Mouse (Mus musculus) layer of hippocampus, postnatal 14 days (tissue): ENCODE results near the gene Gm10234. TPM values are rescaled to one million over a fixed set of nuclear protein-coding genes. Genes with fewer than 3 reads are reported as not detected.

Experiments used
- DNase-seq, 2 experiments: peaks; one replicate each; pipeline ENCODE4 v3.0.0; 2021 to 2022; ENCODE audit warnings: low spot score in 2 of 2, mixed read lengths in 1 of 2
- long read RNA-seq, 2 experiments: library from polyadenylated mRNA; stranded (forward); transcript quantifications; one replicate each; pipeline ENCODE4 v2.0.0; 2021
- total RNA-seq, 2 experiments: library from RNA; stranded (reverse); gene quantifications; 2 replicates each; pipeline ENCODE4 v1.2.3; 2021

The Gm10234 gene
- not detected for total RNA-seq
- long read RNA-seq, experiment 1, result 0 reads
- long read RNA-seq, experiment 2, result 0 reads

DNA sequence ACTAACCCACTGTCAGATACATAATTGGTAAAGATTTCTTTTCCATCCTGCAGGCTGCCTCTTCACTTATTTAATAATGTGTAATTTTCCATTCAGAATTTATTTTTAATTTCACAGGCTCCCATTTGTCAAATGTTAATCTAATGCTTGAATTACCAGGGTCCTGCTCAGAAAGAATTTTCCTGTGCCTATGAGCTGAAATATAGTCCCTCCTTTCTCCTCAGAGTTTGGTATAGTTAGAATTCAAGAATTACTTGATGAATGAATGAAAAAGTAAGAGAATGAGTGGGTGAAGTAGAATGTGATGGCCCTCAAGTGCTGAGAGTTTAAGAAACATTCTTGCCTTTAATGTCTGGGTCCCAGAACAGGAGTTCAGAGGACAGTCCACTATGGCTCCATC, at the start of gene Gm10234:
Gm10234 (plus strand) TSS at position 301 of the 400 bp plus-strand sequence.
- no peak for DNase-seq

DNA sequence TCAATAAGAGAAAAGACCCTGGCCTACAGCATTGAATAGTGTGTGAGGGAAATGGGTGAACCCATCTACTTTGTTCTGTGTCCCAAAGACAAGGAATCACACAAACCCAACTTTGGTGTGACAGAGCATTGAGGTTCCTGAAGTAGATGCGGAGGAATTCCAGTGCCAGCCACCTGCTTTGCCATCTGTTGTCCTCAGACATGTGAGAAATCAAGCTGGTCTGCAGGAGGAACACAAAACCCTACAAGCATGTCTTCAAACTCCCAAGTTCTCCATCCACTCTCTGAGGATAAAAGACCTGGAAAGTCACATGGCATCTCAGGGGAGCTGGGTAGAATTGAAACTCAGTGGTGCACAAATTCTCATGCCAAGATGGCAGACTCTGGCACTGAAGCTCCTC, 44.3 kb upstream of the Gm10234 start:
- no peak for DNase-seq

DNA sequence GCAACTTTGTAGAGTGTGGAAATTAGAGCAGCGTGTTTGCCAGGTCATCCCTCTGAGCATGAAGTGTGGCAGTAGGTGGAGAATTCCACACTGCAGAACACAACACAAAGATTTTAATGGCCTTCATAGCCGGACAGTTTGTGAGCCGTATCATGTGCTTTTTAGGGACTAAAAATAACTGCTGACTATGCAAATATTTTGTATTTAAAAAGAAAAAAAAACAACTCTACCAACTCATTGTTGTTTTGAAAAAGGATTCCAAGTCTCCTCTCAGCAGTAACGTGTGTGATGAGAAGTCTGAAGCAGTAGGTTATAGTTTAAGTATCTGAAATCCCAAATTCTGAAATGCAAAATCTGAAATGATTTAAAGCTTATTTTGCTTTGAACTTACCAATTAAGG, 25.9 kb upstream of the Gm10234 start:
- DNase-seq, result no peak

DNA sequence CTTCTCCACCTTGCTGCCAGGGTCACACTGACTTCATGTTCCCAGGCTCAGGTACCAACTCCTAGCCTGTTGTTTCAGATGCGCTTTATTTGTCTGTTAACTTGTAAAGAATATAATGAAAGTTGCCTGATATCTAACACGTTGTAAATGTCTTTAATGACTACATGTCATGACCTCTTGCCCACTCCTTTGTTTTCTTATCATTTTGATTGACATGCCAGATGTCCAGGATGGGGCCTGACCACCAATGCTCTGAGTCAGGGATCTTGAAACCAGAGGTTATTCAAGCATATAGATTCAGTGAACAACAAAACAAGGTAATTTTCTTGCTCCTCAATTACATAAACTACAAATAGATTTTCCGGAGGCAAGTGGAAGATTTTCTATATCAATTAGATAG, 23.5 kb upstream of the Gm10234 start:
- no peak for DNase-seq

DNA sequence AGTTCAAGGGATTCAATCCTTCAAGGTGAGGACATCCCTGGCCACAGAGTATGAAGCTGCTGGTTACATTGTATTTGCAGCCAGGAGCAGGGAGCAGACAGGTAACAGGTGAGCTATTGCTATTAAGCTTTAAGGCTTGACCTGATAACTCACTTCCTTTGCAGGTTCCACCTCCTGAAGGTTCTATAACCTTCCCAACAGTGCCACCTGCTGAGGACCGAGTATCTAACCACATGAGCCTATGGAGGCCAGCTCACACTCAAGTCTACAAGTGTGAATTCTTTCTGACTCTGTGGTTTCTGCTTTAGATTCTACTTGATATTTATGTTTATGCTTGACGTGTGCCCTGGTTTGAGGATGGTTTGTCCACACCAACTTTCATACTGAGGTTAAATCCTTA, 21.3 kb upstream of the Gm10234 start:
- DNase-seq, result no peak

DNA sequence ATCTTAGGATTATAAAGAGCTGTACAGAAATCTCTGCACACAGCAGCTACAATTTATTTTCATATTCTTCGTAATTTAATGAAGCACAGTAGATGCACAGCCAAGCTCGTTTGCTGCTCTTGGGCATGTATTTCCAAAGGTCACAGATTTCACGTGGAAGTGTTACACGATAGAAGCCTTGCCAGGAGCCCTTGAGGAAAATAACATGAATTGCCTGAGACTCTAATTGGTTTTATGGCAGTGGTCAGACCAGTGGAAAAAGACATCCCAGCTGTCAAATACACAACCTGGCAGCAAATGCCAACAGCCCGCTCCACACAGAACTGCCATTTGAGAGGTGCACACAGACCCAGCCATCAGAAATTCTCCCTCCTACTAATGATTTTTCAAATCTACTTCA, 9.3 kb downstream of the Gm10234 start:
- no peak for DNase-seq

DNA sequence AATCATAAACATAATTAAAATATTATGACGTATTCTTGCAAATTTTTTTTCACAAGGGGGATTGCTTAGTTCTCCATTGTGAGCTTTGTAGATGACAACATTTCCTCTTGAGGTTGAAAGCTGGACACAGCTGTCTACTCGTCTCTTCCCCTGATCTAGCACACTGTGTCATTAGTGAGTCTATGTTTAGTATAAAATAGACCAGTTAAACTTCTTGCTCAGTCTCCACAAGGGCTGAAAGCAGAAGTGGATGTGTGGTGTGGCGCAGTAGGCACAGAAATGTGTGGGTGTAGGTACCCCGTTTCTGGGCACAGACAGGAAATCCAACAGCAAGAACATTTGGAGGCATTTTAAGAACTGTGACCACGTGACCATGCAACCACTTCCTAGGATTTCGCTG, 12.9 kb downstream of the Gm10234 start:
- DNase-seq, result peak in 1 of 2 experiments; percentile 14

DNA sequence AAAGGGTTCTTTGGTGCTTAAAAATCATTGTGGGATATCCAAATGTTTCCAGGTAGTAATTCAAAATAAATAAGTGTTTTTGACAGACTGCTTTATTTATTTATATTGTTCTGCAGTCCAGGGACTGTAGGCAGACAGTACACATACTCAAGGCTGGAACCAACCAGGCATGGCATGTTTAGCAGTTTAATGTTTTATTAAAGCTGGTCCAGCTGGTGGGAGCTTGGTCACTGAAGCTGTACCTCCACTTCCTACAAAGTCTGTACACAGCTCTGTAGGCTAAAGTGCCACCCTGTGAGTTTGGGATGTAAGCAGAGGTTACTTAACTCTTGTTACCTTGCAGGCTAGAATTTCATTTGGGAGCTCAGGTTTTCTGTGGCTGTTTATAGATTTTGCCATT, 27.5 kb downstream of the Gm10234 start:
- no peak for DNase-seq

DNA sequence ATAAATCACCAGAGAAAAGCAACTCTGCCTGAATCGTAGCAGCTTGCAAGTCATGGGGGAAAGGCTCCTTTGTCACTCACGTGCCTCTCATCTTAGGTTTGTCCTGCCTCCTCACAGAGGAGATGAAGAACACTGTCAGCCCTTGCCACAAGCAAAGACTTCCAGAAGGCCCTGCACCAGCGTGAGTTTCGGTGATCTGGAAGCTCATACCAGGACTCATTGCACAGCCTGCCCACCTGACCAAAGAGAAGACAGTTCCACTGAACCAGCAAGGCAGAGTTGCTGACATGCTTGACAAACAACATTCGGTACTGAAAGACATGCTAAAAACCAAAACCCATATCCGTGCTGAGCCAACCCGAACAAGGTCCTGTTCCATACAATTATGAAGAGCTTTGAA, 31.1 kb downstream of the Gm10234 start:
- DNase-seq, result no peak

DNA sequence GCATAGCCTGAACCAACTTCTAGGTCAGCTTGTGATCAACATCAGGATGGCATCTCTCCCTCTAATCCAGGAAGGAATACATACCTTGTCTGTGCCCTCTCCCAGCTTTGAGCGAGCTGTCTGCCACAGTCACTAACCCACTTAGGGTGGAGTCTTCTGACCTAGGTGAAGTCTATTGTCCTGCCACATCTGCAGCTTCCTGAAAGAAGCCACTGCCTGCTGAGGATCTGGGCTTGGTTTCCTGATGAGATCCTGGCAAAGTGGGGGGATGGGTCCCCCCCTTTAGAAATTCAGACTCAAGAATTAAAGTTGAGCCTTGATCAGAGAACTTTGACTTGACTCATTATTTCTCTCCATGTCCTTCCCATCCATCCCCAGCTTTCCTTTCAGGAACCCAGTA, 32.0 kb downstream of the Gm10234 start:
- DNase-seq, result no peak

DNA sequence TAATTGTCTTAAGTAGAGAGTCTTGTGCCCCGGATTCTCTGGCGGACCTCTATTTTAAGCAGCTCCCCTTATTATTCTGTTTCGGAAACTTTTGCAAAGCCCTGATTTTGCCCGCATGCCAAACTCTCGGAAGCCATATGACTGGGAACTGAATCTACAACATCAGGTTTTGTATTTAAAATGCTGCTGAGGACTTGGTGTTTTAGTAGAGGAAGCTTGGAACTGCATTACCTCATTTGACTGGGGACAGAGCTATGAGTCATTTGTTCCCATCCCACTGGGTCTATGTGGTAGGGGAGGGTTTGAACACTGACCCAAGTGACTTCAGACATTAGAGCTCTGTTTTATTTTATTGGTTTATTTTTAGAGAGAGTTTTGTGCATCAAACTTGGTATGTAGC, 38.2 kb downstream of the Gm10234 start:
- DNase-seq, result peak in 1 of 2 experiments; percentile 12

DNA sequence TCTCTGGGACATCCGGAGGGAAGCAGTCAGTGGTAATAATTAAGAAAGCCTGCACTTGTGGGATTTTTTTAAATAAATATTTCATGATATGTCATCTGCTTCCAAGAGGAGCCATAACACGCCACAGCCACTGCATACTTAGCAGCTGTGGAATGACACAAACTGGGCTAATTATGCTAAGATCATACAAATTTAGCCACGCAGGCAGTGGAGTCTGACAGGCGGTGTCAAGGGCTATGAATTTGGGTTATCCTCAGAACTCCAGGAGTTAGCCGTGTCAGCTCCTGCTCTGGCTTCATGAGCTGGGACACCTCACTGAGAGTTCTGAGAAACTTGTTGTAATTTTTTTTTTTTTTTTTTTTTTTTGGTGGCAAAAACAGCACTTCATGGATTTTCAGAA, 40.8 kb downstream of the Gm10234 start:
- DNase-seq, result no peak

DNA sequence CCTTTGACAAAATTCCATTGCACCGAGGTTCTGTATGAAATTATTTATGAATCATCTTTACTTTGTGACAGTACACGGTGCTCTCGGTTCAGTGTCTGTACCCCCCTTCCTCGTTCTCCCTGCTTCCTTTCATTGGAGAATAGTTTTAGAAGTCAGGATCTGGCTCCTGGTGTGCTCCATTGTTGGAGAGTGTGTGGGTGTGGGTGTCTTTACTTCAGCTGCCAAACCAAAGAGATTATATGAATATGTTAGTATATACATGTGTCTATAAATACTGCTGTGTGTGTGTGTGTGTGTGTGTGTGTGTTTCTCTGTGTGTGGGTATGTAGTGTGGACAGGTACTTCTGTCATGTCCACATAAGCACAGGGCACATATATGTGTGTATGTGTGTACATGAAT, 49.9 kb downstream of the Gm10234 start:
- no peak for DNase-seq

Other genes starting within 250 kb of the Gm10234 start
- gene Kbtbd8, start 204.9 kb upstream of the Gm10234 start, total RNA-seq, result 1 to 10 TPM; 6.2 to 8.6 TPM